Mouse (Mus musculus) gastrocnemius, adult 2 months (tissue): ENCODE measurements around the gene Cd101. TPM values are rescaled to one million over a fixed set of nuclear protein-coding genes. Genes with fewer than 3 reads are reported as not detected.

Source experiments
- DNase-seq: peaks from one replicate; pipeline ENCODE4 v3.0.0; 2022
- H3K27ac ChIP-seq: fragments of 200-600 bp; 2 replicates; pipeline ENCODE4 v1.8.1; 2022; ENCODE audit warnings: mild to moderate bottlenecking
- H3K4me3 ChIP-seq: fragments of 200-600 bp; 2 replicates; pipeline ENCODE4 v1.8.1; 2022; ENCODE audit warnings: mild to moderate bottlenecking, moderate library complexity
- CTCF ChIP-seq: fragments of 200-600 bp; IDR thresholded peaks from 2 replicates; pipeline ENCODE4 v1.8.1; 2022; ENCODE audit warnings: antibody characterized with exemption, mild to moderate bottlenecking, moderate library complexity
- intact Hi-C: fragments of 180-260 bp; cut with DNase I; formaldehyde crosslinking; loops from one replicate; pipeline ENCODE4 v1.15.1; 2025
- total RNA-seq, 2 experiments: library from RNA; stranded (reverse); gene quantifications; 2 replicates each; pipeline ENCODE4 v1.2.3; 2021

Gene Cd101
- total RNA-seq, 2 experiments from 2014 or later = 0.06 to 0.13 TPM

DNA sequence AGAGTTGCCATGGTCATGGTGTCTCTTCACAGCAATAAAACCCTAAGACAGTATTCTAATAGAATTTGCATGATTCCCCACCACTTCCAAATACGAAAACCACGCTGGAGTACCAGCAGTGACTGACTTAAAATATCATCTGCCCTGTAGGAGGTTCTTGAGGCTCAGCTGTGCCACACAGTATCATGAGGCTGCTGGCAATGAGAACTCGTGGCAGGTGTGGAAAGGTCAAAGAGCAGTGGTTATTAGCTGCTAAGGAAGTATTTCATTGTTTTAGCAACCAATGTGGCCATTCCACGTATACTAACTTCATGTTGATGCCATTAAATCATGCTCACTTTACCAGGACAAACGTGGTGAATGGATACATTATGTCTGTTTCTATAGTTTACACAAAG lies 18.2 kb downstream of the Cd101 start:
- Histone ChIP-seq H3K27ac (peak overlapping the region; percentile 9), H3K4me3 (no peak overlapping the region)
- peak; percentile 56 for DNase-seq
- TF ChIP-seq CTCF = no peak
- intact Hi-C loops = no loop called here

GRCm38 (mm10) chr3:101010589-101011202 lies 18.7 kb downstream of the Cd101 start:
- Histone ChIP-seq H3K27ac (peak overlapping the region; percentile 9), H3K4me3 (no peak overlapping the region)
- intact Hi-C loops = no loop called here
- DNase-seq = no peak
- no peak for TF ChIP-seq CTCF

GRCm38 (mm10) chr3:101007112-101007782 lies 22.1 kb downstream of the Cd101 start:
- TF ChIP-seq CTCF = no peak
- intact Hi-C loops = no loop called here
- DNase-seq = no peak
- Histone ChIP-seq H3K4me3 (no peak overlapping the region), H3K27ac (no peak overlapping the region)

- intact Hi-C loops = no loop called here
- Histone ChIP-seq H3K4me3 (no peak overlapping the region), H3K27ac (no peak overlapping the region)
- DNase-seq = no peak
- TF ChIP-seq CTCF = no peak
Measured at GRCm38 (mm10) chr3:101005392-101005791, 24.0 kb downstream of the Cd101 start.

- Histone ChIP-seq H3K4me3 (no peak overlapping the region), H3K27ac (no peak overlapping the region)
- no peak for DNase-seq
- intact Hi-C loops = no loop called here
- no peak for TF ChIP-seq CTCF
Measured at GRCm38 (mm10) chr3:101003575-101004356, 25.6 kb downstream of the Cd101 start.

- Histone ChIP-seq H3K4me3 (no peak overlapping the region), H3K27ac (no peak overlapping the region)
- DNase-seq = no peak
- no peak for TF ChIP-seq CTCF
- intact Hi-C loops = no loop called here
Measured at GRCm38 (mm10) chr3:100999732-101000131, 29.6 kb downstream of the Cd101 start.

- DNase-seq = peak; percentile 71
- H3K4me3 ChIP-seq = no peak overlapping the region
- TF ChIP-seq CTCF = peak; percentile 87
- H3K27ac ChIP-seq = no peak overlapping the region
- intact Hi-C loops = no loop called here
Measured at GRCm38 (mm10) chr3:100998904-100999340, 30.4 kb downstream of the Cd101 start.

DNA sequence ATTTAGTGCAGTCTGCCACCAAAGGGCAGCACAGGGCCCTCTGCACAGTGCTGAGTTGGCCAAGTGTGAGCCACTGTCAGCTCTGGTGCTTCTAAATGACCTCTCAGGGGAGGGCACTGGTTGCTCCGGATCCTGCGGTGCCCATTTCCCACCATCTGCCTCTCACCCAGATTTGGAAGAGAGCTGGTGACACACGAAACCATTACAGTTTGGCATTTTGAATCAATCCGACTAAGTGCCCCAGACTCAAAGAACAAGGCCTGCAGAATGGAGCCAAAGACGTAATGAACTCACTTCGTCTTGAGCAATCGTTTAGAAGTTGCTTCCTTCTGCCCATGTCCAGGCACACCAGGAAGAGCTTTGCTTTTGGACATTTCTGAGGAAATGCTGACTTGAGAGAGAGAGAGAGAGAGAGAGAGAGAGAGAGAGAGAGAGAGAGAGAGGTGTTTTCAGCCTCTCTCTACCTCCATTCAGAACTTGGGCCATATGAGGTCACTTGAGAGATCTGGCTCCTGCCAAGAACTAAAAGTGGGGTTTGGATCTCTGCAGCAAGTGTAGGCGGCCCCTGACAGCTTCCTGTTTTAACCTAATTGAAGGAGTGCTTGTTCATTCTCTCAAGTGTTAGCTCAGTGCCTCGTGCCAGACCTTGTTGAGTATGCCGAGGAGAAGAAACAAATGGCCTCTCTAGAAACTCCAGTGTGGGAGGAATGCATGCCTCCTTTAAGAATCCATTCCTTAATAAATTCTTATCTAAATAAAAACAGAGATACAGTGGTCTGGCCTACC lies 31.4 kb downstream of the Cd101 start:
- TF ChIP-seq CTCF = no peak
- peak; percentile 29 for DNase-seq
- intact Hi-C loops = no loop called here
- Histone ChIP-seq H3K4me3 (no peak overlapping the region), H3K27ac (peak overlapping the region; percentile 31; the same call in 1 of the 2 replicates)

- intact Hi-C loops = no loop called here
- no peak for DNase-seq
- H3K27ac ChIP-seq = peak overlapping the region; percentile 40; the same call in 1 of the 2 replicates
- no peak for TF ChIP-seq CTCF
- no peak overlapping the region for H3K4me3 ChIP-seq
Measured at GRCm38 (mm10) chr3:100994252-100994651, 35.1 kb downstream of the Cd101 start.

DNA sequence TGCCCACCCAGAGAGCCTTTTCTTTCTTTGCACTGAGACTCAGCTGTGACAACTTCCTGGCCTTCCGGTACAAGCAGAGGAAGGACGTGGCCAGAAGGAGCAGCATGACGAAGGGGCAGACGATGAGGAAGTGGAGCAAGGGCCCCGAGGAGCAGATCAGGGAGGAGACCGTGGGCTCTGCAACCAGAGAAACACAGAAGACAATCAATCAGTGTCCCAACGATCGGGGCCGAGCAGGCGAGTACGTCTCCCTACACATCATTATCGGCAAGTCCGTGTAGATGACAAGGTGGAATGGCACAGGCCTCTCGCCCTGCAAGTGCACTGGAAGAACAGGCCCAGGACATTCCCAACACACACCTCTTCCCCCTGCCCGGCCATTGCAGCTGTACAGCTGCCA lies 35.6 kb downstream of the Cd101 start:
- Histone ChIP-seq H3K4me3 (0 out of 2 replicates have a peak overlapping the region, but pooled peaks have one; percentile 29), H3K27ac (peak overlapping the region; percentile 61)
- intact Hi-C loops = no loop called here
- no peak for TF ChIP-seq CTCF
- DNase-seq = no peak

- TF ChIP-seq CTCF = no peak
- intact Hi-C loops = no loop called here
- DNase-seq = no peak
- no peak overlapping the region; the same call in 1 of the 2 replicates for H3K27ac ChIP-seq
- H3K4me3 ChIP-seq = no peak overlapping the region
Measured at GRCm38 (mm10) chr3:100993158-100993557, 36.2 kb downstream of the Cd101 start.

- no peak overlapping the region for H3K27ac ChIP-seq
- intact Hi-C loops = no loop called here
- no peak for DNase-seq
- TF ChIP-seq CTCF = no peak
- H3K4me3 ChIP-seq = no peak overlapping the region
Measured at GRCm38 (mm10) chr3:100990231-100990630, 39.1 kb downstream of the Cd101 start.
